Mouse (Mus musculus) neural tube, embryonic 15.5 days (tissue): ENCODE measurements around the gene H2afx. TPM values are rescaled to one million over a fixed set of nuclear protein-coding genes. Genes with fewer than 3 reads are reported as not detected.
A peak's percentile ranks its signal among the peaks of the same experiment; 100 is the strongest.

Source experiments
- ATAC-seq: fragments of 200-750 bp; cut with Nextera tagmentation; 2 replicates; pipeline ENCODE4 v1.8.0; 2017; ENCODE audit warnings: mild to moderate bottlenecking, moderate TSS enrichment, moderate library complexity; ENCODE audit not compliant: low FRiP score
- H3K27ac ChIP-seq: fragments of 300-500 bp; sonication (generic); replicated peaks from 2 replicates; pipeline ENCODE4 v1.5.1; 2015; ENCODE audit warnings: mild to moderate bottlenecking, inconsistent platforms
- H3K27me3 ChIP-seq: fragments of 300-500 bp; sonication (generic); replicated peaks from 2 replicates; pipeline ENCODE4 v1.6.1; 2015; ENCODE audit warnings: inconsistent platforms
- H3K36me3 ChIP-seq: fragments of 300-500 bp; sonication (generic); 2 replicates; pipeline ENCODE4 v1.6.1; 2015; ENCODE audit warnings: inconsistent platforms
- H3K4me1 ChIP-seq: fragments of 300-500 bp; sonication (generic); 2 replicates; pipeline ENCODE4 v1.6.1; 2015; ENCODE audit warnings: inconsistent platforms
- H3K4me2 ChIP-seq: fragments of 300-500 bp; sonication (generic); 2 replicates; pipeline ENCODE4 v1.6.1; 2015; ENCODE audit warnings: inconsistent platforms, mild to moderate bottlenecking, moderate library complexity
- H3K4me3 ChIP-seq: fragments of 300-500 bp; sonication (generic); replicated peaks from 2 replicates; pipeline ENCODE4 v1.5.1; 2015; ENCODE audit warnings: mild to moderate bottlenecking, inconsistent platforms
- H3K9ac ChIP-seq: fragments of 300-500 bp; sonication (generic); replicated peaks from 2 replicates; pipeline ENCODE4 v1.6.1; 2015; ENCODE audit warnings: mild to moderate bottlenecking, inconsistent platforms
- H3K9me3 ChIP-seq: fragments of 300-500 bp; sonication (generic); replicated peaks from 2 replicates; pipeline ENCODE4 v1.6.1; 2016; ENCODE audit warnings: inconsistent platforms
- WGBS: fragments of 180-500 bp; shearing (Covaris S2); methylation state at CpG from one replicate; pipeline ENCODE4 v1.1.7; 2015; ENCODE audit warnings: mixed read lengths; 5-methylcytosine and 5-hydroxymethylcytosine counted together
- polyA plus RNA-seq: library from polyadenylated mRNA; unstranded; fragments of >200 nt; fragmentation: Nextera tagmentation; extraction: Ambion mirVana; gene quantifications from 2 replicates; pipeline ENCODE4 v1.2.1, GENCODE M21; 2015

Gene H2afx
- polyA plus RNA-seq, 1 experiment from 2014 or later: 108 TPM

DNA sequence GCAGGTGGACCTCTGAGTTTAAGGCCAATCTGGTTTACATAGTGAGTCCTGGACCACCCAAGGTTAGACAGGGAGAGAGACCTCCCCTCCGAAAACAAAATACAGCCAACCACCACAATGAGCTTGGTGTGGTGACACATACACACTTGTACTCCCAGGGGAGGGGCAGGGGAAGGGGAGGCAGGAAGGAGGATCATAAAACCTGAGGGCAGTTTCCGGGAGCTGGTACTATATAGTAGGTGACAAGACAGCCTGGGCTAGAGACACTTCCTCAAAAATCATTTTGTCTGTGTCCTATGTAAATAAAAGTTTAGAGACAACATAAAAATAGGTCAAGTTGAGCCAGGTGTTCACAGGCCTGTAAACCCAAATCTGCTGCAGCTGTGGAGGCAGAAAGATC is 27.2 kb upstream of the H2afx start:
- no peak overlapping the region for H3K27ac ChIP-seq
- no peak overlapping the region for H3K4me3 ChIP-seq
- H3K36me3 ChIP-seq: peaks cover 13% of the 10 kb centered on the region
- H3K4me1 ChIP-seq: peaks cover 20% of the 10 kb centered on the region
- H3K27me3 ChIP-seq: no peaks in the 10 kb centered on the region
- H3K9me3 ChIP-seq: no peaks in the 10 kb centered on the region
- ATAC-seq: no peak
- no peak overlapping the region for H3K9ac ChIP-seq
- 81% methylated on average over 2 of the region's 2 CpGs for WGBS
- no peak overlapping the region for H3K4me2 ChIP-seq

DNA sequence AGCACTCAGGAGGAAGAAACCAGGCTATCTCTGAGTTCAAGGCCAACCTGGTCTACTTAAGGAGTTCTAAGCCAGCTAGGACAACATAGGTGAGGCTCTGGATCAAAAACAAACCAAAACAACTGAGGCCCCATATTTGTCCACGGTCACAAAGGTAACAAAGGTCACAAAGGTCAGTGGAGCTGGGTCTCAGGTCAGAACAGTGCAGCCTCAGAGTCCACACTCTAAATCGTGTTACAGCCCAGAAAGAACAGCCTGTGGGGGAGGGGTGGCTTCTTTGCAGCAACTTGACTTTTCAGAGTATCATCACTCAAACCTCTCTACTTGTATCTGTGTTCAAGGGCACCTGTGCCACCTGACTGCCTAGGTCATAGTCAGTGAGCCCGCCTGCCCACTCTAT is 24.7 kb upstream of the H2afx start:
- Histone ChIP-seq H3K36me3 (peaks cover 31% of the 10 kb centered on the region), H3K4me2 (no peak overlapping the region), H3K4me3 (no peak overlapping the region), H3K27me3 (no peaks in the 10 kb centered on the region), H3K9me3 (no peaks in the 10 kb centered on the region), H3K27ac (no peak overlapping the region), H3K9ac (no peak overlapping the region), H3K4me1 (peaks cover 4% of the 10 kb centered on the region)
- ATAC-seq: no peak
- WGBS: 65% methylated on average over 3 of the region's 3 CpGs

DNA sequence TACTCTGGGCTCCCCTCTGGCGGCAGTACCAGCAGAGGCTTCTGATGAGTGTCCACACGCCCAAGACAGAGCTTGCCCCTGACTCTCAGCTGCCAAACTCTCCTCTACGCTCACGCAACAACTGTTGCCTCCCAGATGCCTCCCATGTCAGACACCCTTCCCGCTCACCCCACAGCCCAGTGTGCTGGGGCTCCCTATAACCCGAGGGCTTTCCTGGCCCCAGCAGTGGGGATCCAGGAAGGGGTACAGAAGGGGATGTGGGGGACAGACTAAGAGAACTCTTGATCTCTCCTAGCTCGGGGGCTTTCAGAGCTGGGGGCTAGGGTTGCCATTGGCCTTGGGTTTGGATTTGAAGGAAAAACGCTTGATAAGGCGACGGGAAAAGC is 23.8 kb upstream of the H2afx start:
- H3K4me1 ChIP-seq: no peaks in the 10 kb centered on the region
- no peak overlapping the region for H3K4me3 ChIP-seq
- H3K27me3 ChIP-seq: no peaks in the 10 kb centered on the region
- no peaks in the 10 kb centered on the region for H3K9me3 ChIP-seq
- ATAC-seq: no peak
- H3K27ac ChIP-seq: no peak overlapping the region
- 39% methylated on average over 10 of the region's 10 CpGs for WGBS
- no peak overlapping the region for H3K4me2 ChIP-seq
- no peak overlapping the region for H3K9ac ChIP-seq
- peaks cover 41% of the 10 kb centered on the region for H3K36me3 ChIP-seq

DNA sequence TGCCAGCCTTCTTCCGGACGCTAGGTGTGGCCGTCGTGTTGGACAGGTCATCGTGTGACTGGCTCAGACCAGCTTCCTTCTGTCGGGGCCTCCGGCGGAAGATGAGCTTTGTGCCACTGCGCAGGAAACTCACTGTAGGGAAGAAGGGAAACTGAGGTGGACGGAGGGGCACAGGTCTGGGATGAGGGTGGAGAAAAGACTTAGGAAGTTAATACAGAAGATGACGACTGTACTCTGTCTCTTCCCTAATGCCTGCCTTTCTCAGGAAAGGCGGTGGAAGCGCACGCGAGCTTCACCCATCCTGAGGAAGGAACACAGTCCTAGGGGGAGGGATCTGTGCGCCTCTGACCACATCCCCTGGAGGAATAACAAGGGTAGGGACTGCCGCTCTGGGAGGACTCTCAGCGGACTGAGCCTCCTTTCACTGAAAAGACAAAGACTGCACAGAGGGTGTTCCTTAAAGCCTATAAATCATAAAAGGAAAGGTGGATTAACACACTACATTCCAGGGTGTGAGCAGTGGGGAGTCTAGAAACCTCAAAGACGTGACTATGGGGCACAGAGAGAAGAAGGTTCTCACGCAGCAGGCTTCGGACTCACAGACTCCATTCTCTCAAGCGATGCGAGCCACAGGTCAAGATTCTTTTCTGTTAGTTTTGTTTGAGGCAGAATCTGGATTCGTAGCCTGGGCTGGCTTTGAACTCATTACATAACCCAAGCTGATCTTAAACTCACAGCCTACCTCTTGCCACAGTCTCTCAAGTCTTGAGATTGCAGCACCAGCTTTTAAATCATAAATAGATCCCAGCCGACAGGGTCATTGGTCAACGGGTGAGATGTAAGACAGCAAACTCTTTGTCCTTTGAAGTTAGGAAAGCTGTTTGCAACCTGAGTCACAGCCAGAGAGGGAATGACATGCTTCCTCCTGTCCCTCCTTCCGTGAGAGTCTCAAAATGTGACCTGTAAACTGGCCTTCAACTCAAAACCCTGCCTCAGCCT is 23.1 kb upstream of the H2afx start:
- no peak for ATAC-seq
- Histone ChIP-seq H3K4me2 (no peak overlapping the region), H3K9me3 (no peaks in the 10 kb centered on the region), H3K27me3 (no peaks in the 10 kb centered on the region), H3K4me1 (no peaks in the 10 kb centered on the region), H3K4me3 (no peak overlapping the region), H3K36me3 (peaks cover 48% of the 10 kb centered on the region), H3K9ac (no peak overlapping the region), H3K27ac (peak overlapping the region; percentile 51; the same call in 1 of the 2 replicates)
- WGBS: 11% methylated on average over 27 of the region's 27 CpGs

DNA sequence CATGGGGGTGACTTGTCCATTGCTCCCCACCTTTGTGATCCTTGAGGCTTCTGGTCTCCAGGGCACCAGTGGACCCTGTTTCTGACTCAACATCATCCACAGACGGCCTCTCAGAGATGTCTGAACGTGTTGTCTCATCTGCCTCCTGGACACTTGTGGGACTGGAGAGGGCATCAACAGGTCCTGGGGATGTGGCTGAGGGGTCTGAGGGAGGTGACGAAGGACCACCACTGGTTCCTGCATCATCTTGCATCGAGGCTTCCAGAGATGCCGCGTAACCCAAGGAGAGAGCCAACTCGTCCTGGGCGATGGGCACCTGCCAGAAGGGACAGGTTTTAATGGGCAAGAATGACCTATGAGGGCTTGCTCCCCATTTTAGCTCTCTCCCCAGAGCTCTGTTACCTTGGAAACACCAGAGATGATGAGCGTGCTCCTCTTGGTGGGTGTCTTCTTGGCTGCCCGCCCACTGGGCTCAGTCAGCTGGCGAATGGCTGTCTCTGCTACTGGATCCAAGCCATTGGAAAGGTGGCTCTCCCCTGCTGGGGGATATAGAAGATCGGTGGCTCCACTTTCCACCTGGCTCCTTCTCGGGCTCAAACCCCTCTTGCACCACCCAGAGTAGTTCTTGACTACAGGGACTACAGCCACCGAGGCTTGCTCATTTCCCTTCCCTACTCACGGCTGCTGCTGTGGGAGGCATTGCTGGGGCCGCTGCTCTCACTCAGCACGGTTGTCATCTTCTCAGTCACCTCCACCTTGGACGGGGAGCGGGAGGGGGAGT is 20.8 kb upstream of the H2afx start:
- ATAC-seq: no peak
- WGBS: 77% methylated on average over 19 of the region's 19 CpGs
- no peaks in the 10 kb centered on the region for H3K27me3 ChIP-seq

DNA sequence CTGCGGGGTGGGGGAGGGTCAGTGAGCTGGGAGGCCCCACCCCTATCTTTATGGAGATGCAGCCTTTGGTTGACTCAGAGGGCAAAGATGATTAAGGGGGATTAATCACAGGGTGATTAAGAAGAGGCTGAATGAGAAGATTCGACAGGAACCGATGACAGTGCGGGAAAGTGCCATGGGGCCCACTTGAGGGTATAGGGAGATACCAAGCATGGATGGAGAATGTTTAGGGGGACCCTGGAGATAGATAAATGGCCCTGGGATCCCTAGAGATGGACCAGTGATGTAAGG is 20.3 kb upstream of the H2afx start:
- no peak overlapping the region for H3K4me3 ChIP-seq
- no peak for ATAC-seq
- no peaks in the 10 kb centered on the region for H3K27me3 ChIP-seq
- H3K27ac ChIP-seq: no peak overlapping the region
- H3K9me3 ChIP-seq: no peaks in the 10 kb centered on the region
- H3K9ac ChIP-seq: no peak overlapping the region
- H3K4me1 ChIP-seq: peaks cover 24% of the 10 kb centered on the region
- WGBS: 80% methylated on average over 4 of the region's 4 CpGs
- no peak overlapping the region for H3K4me2 ChIP-seq
- peaks cover 48% of the 10 kb centered on the region for H3K36me3 ChIP-seq

More for the DNA sequence above, 20.8 kb upstream of the H2afx start:
- Histone ChIP-seq H3K4me1 (peaks cover 18% of the 10 kb centered on the region), H3K4me2 (no peak overlapping the region), H3K36me3 (peaks cover 48% of the 10 kb centered on the region), H3K9me3 (no peaks in the 10 kb centered on the region), H3K4me3 (no peak overlapping the region), H3K27ac (no peak overlapping the region), H3K9ac (no peak overlapping the region)

DNA sequence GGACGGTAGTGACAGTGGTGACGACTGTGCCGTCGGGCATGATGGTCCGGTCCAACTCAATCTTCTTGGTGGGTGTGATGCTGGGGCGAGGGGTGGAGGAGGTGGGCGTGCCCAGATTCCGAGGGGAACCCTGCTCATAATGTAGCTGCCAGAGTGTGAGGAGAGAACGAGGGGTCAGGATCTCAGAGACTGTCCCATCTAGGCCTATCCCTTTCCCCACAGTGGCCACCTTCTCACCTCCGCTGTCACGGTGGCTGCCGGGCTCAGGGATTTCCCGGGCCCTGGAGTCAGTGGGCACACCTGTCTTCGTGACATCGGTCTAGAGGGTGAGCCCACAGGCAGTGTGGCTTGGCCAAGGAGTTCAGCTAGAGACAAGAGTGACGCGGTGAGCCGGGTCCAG is 19.6 kb upstream of the H2afx start:
- H3K4me2 ChIP-seq: no peak overlapping the region
- no peaks in the 10 kb centered on the region for H3K27me3 ChIP-seq
- WGBS: 94% methylated on average over 18 of the region's 18 CpGs
- no peaks in the 10 kb centered on the region for H3K9me3 ChIP-seq
- H3K36me3 ChIP-seq: peaks cover 48% of the 10 kb centered on the region
- no peak overlapping the region for H3K9ac ChIP-seq
- H3K4me3 ChIP-seq: no peak overlapping the region
- peaks cover 28% of the 10 kb centered on the region for H3K4me1 ChIP-seq
- H3K27ac ChIP-seq: no peak overlapping the region
- no peak for ATAC-seq

DNA sequence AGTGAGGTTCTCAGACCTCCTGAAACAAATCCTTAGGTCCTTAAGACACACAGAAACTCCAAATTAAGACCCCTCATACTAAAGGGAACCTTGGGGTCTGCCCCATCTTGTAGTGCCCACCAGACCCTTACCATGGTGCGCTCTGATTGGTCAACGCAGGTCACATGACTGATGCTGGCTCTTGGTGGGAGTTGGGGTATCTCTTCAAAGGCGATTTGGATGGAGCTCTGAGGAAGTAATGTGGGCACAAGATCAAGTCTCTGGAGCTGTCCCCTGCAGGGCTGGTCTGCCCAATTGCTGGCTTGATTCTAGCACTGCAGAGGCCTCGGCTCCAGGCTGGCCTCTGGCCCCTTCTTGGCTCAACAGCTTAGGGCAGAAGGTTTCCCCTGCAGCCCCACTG is 17.0 kb upstream of the H2afx start:
- whole genome bisulfite sequencing: 75% methylated on average over 4 of the region's 4 CpGs
- Histone ChIP-seq H3K27me3 (no peaks in the 10 kb centered on the region), H3K4me2 (peak overlapping the region; percentile 90), H3K27ac (no peak overlapping the region), H3K9ac (0 out of 2 replicates have a peak overlapping the region, but pooled peaks have one; percentile 78), H3K9me3 (no peaks in the 10 kb centered on the region), H3K4me3 (no peak overlapping the region), H3K36me3 (peaks cover 38% of the 10 kb centered on the region), H3K4me1 (peaks cover 35% of the 10 kb centered on the region)
- ATAC-seq: no peak

DNA sequence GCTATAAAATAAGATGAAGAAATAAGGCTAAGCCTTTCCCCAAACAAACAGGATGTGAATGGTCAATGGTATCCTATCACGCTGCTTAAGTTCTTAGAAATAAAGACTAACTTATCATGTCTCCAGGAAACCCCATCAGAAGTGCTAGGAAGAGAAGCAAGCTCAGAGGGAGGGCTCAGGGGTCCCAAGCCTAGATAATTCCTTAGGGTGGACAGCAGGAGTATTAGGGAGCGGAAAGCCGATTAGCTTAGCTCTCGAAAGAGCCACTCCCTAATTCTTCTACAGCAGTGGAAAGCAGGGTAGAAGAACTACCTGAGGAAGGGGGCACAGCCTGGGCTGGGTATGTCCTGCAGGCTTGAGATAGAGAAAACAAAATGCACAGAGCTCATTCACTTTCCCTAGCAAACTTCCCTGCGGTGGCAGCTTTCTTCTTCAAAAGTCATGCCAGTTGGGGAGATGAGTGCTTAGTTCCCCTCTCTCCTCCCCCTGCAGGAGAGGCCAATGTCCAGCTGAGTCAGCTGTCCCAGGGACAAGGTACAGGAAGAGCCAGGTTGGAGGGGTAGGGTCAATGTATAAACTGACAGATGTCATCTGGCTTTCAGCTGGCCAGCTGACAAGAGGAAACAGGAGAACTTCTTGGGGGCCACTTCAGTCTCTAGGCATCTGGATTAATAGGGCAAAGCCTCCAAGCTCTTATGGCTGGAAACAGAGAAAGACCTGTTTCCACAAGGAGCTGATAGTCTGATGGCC is 16.2 kb upstream of the H2afx start:
- no peak overlapping the region for H3K27ac ChIP-seq
- 73% methylated on average over 5 of the region's 5 CpGs for WGBS
- peak overlapping the region; percentile 78 for H3K9ac ChIP-seq
- peaks cover 32% of the 10 kb centered on the region for H3K36me3 ChIP-seq
- no peak for ATAC-seq
- H3K9me3 ChIP-seq: no peaks in the 10 kb centered on the region
- peak overlapping the region; percentile 90 for H3K4me2 ChIP-seq
- no peaks in the 10 kb centered on the region for H3K27me3 ChIP-seq
- H3K4me1 ChIP-seq: peaks cover 35% of the 10 kb centered on the region
- H3K4me3 ChIP-seq: peak overlapping the region; percentile 66

DNA sequence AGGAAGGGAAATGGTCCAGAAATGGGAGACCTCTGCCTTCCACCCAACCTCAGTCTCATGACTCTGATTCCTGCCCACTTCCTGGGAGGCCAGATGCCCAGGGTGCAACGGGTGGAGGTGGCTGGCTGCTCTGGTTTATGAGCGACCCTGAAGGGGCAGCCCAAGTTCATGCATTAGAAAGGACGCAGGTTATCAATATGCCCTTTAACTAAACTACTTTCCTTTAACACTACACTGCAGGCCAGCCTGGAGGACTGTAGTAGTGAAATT is 15.7 kb upstream of the H2afx start:
- 34% methylated on average over 3 of the region's 3 CpGs for WGBS

DNA sequence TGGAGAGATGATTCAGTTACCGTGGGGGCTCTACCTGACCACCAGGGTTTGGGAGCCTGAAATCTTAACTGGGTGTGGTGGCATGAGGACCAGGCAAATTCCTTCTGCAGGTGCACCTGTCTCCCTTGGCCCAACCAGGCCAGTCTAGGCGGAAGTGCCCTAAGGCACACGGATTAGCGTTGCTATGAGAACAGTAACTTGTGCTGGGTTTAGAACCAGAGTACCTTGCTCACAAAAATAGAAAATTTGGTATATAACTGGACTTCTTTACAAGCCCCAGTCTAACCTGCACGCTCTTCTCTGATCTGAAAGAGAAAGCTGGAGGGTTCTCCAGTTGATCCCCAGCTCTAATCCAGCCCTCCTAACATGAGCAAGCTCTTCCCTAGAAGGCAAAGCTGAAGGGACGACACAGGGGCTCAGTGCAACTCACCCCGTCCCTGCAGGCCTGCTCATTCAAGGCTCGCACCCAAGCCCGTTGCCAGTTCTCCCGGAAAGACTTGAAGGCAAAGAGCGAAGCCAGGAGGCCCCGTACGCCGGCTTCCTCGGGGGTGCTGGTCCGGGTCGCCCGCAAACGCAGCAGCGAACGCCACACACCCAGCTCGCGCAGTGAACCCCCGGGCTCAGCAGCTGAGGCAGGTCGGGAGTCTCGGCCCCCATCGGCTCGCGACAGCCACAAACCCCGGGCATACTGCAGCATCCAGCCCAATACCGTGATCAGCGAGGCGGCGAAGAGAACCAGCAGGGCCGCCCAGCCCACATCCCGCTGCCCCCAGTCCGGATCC is 15.2 kb upstream of the H2afx start:
- WGBS: 2% methylated on average over 37 of the region's 37 CpGs
- peak overlapping the region; percentile 78 for H3K9ac ChIP-seq

More for the DNA sequence above, 15.7 kb upstream of the H2afx start:
- Histone ChIP-seq H3K4me1 (peaks cover 35% of the 10 kb centered on the region), H3K9me3 (no peaks in the 10 kb centered on the region), H3K27ac (no peak overlapping the region), H3K27me3 (no peaks in the 10 kb centered on the region), H3K9ac (peak overlapping the region; percentile 78), H3K36me3 (peaks cover 27% of the 10 kb centered on the region), H3K4me3 (peak overlapping the region; percentile 66), H3K4me2 (peak overlapping the region; percentile 90)
- no peak for ATAC-seq

More for the DNA sequence above, 15.2 kb upstream of the H2afx start:
- Histone ChIP-seq H3K36me3 (peaks cover 21% of the 10 kb centered on the region), H3K27me3 (no peaks in the 10 kb centered on the region), H3K4me3 (peak overlapping the region; percentile 66), H3K27ac (peak overlapping the region; percentile 75), H3K4me1 (peaks cover 35% of the 10 kb centered on the region), H3K4me2 (peak overlapping the region; percentile 90), H3K9me3 (no peaks in the 10 kb centered on the region)
- peak; percentile 22 for ATAC-seq
